ENCODE assay signal across 24 mouse cellular contexts in genomic region chr13:37332779-37333543, GRCm38 (mm10). TPM values are rescaled to one million over a fixed set of nuclear protein-coding genes. Genes with fewer than 3 reads are reported as not detected.
A peak's percentile ranks its signal among the peaks of the same experiment; 100 is the strongest.
DNase-seq lines count a peak whose midpoint lies in the region; ATAC-seq lines count a peak whose summit lies in the region.
"Had no signal": no experiment of that assay in that cellular context is flagged by ENCODE, and none has a peak within 500 bp of the region (broad histone marks: within the 10 kb centered on the region; RNA-seq: fewer than 3 reads in every experiment).

No protein-coding gene starts in this region.

- peak; percentile 50 for ATAC-seq in granulocyte monocyte progenitor cell, adult 5-6 weeks (replicated peaks; ENCODE audit: poor library complexity, severe bottlenecking)
- ATAC-seq: activated CD4-positive, CD25-positive, alpha-beta regulatory T cell, adult 4 months; forebrain, embryonic 14.5 days; inflammation-experienced regulatory T-cells, adult 6 months; Patski had no signal

- H3K79me2 ChIP-seq in macrophage (ENCODE audit: inconsistent target): no peaks in the 10 kb centered on the region

- H3K36me3 ChIP-seq in macrophage (ENCODE audit: inconsistent target): no peaks in the 10 kb centered on the region
- H3K36me3 ChIP-seq: embryonic facial prominence, embryonic 12.5 days; heart, embryonic 10.5 days; hindbrain, embryonic 12.5 days; limb, embryonic 15.5 days had no signal

- H3K27ac ChIP-seq in macrophage: peak overlapping the region; percentile 84
- H3K27ac ChIP-seq: embryonic facial prominence, embryonic 12.5 days; heart, embryonic 10.5 days; hindbrain, embryonic 12.5 days; limb, embryonic 15.5 days; stomach, postnatal 0 days had no signal

- 20% methylated on average over 4 of the region's 4 CpGs for WGBS in macrophage (ENCODE audit: missing documents)

- peak; percentile 65 for DNase-seq in layer of hippocampus, adult 9-11 months
- DNase-seq in layer of hippocampus, adult 8-10 months (ENCODE audit: low spot score in 2 of 2): no peak
- DNase-seq in adipocyte (ENCODE audit: low spot score): peak; percentile 10
- DNase-seq in cerebellum, adult 11 months: no peak
- no peak for DNase-seq in adrenal gland, adult (ENCODE audit: inconsistent age in 2 of 2, low spot score in 1 of 2)
- DNase-seq: adrenal gland, postnatal 36 days; cerebellum, adult 9-10 months; gastrocnemius, postnatal 25 days; kidney, adult 9 months; kidney, postnatal 36 days; layer of hippocampus, postnatal 36 days; right cerebral cortex, postnatal 25 days had no signal

- H3K4me3 ChIP-seq in macrophage (ENCODE audit: inconsistent target): no peak overlapping the region
- H3K4me3 ChIP-seq: embryonic facial prominence, embryonic 12.5 days; erythroblast, embryonic 14.5 days; heart, embryonic 10.5 days; hindbrain, embryonic 12.5 days; limb, embryonic 15.5 days had no signal

RNA-seq across cellular contexts. Expression of gene Ly86, which starts 12.0 kb away (rescaled TPM):
- 10 to 100 TPM in 2 of 4 experiments, 1 to 10 TPM in 2; 8.7 to 78.2 (median 39.6) TPM for total RNA-seq in layer of hippocampus, adult 8-10 months (2022)
- 195 and 204 TPM in 2 replicates for total RNA-seq in granulocyte monocyte progenitor cell, adult 5-6 weeks (2014; fragmentation: Nextera tagmentation)
- 155 and 188 TPM in 2 replicates for total RNA-seq in granulocyte monocyte progenitor cell, adult 5-6 weeks (2017)
- total RNA-seq in macrophage (2018; cell fraction: chromatin; rRNA removed): 100 to 1,000 TPM in 9 of 26 experiments, 10 to 100 TPM in 16, 1 to 10 TPM in 1; 10.0 to 200 (median 76.7) TPM
- total RNA-seq in macrophage (2018; cell fraction: cytosol; rRNA removed): 100 to 1,000 TPM; 133 to 424 (median 221) TPM
- total RNA-seq in macrophage (2018; cell fraction: nucleus; rRNA removed): 100 to 1,000 TPM in 16 of 26 experiments, 10 to 100 TPM in 10; 43.3 to 294 (median 128) TPM
- 192 to 352 TPM (median 335 TPM) in 3 replicates for polyA plus RNA-seq in macrophage (2018)
- polyA plus RNA-seq: erythroblast, embryonic 14.5 days; Patski had no signal

Comparison
In these comparisons a context has a peak if more than half of its experiments do, and no peak if none do; other contexts are left out.
1. DNase-seq: peak in layer of hippocampus, adult 9-11 months (single experiment) and adipocyte (single experiment); none in layer of hippocampus, adult 8-10 months (0 of 2), cerebellum, adult 11 months (single experiment) and adrenal gland, adult (0 of 2).